Comparison of ENCODE assay signal across 29 mouse cellular contexts in genomic region chr16:93678206-93678605, GRCm38 (mm10). TPM values are rescaled to one million over a fixed set of nuclear protein-coding genes. Genes with fewer than 3 reads are reported as not detected.
DNase-seq lines count a peak whose midpoint lies in the region; ATAC-seq and TF ChIP-seq lines count a peak whose summit lies in the region.
"Had no signal": no experiment of that assay in that cellular context is flagged by ENCODE, and none has a peak within 500 bp of the region (broad histone marks: within the 10 kb centered on the region; RNA-seq: fewer than 3 reads in every experiment).

No protein-coding gene starts in this region.

- 83% methylated on average over 4 of the region's 4 CpGs for WGBS in lung, postnatal 0 days
- WGBS in midbrain, postnatal 0 days, result 90% methylated on average over 4 of the region's 4 CpGs

- H3K4me2 ChIP-seq in lung, postnatal 0 days (replicated peaks; ENCODE audit: low read depth, low read length), result no peak overlapping the region
- no peak overlapping the region for H3K4me2 ChIP-seq in midbrain, postnatal 0 days (ENCODE audit: low read depth, low read length, poor library complexity, severe bottlenecking)
- H3K4me2 ChIP-seq: embryonic facial prominence, embryonic 15.5 days; forebrain, embryonic 15.5 days; heart, embryonic 11.5 days; heart, embryonic 15.5 days; hindbrain, embryonic 13.5 days had no signal

- H3K27ac ChIP-seq in gastrocnemius, adult 2 months, result no peak overlapping the region
- no peak overlapping the region for H3K27ac ChIP-seq in layer of hippocampus, adult 2 months
- no peak overlapping the region for H3K27ac ChIP-seq in lung, postnatal 0 days (ENCODE audit: low read length)
- no peak overlapping the region for H3K27ac ChIP-seq in midbrain, postnatal 0 days (ENCODE audit: low read depth, low read length)
- H3K27ac ChIP-seq: embryonic facial prominence, embryonic 15.5 days; forebrain, embryonic 15.5 days; heart, adult 2 months; heart, embryonic 15.5 days; hindbrain, embryonic 13.5 days had no signal

- ATAC-seq in lung, postnatal 0 days, result no peak
- no peak for ATAC-seq in midbrain, postnatal 0 days (ENCODE audit: low FRiP score)
- ATAC-seq: CD4-positive, CD25-positive, alpha-beta regulatory T cell, adult 4 months; forebrain, embryonic 15.5 days had no signal

- no peak for TF ChIP-seq EP300 in lung, postnatal 0 days (IDR thresholded peaks at IDR 0.05)

- H3K27me3 ChIP-seq in lung, postnatal 0 days (replicated peaks; ENCODE audit: insufficient read depth, low read length), result no peaks in the 10 kb centered on the region
- H3K27me3 ChIP-seq in midbrain, postnatal 0 days (ENCODE audit: insufficient read depth, low read length), result peaks cover 23% of the 10 kb centered on the region

- H3K9ac ChIP-seq in lung, postnatal 0 days (replicated peaks; ENCODE audit: low read depth), result no peak overlapping the region
- no peak overlapping the region for H3K9ac ChIP-seq in midbrain, postnatal 0 days (replicated peaks; ENCODE audit: low read length, poor library complexity, severe bottlenecking)
- H3K9ac ChIP-seq: embryonic facial prominence, embryonic 15.5 days; forebrain, embryonic 15.5 days; heart, embryonic 15.5 days; hindbrain, embryonic 13.5 days had no signal

- intact Hi-C loops in gastrocnemius, adult 2 months (cut with DNase I), result no loop called here

- H3K4me3 ChIP-seq in gastrocnemius, adult 2 months, result no peak overlapping the region
- H3K4me3 ChIP-seq in layer of hippocampus, adult 2 months, result no peak overlapping the region
- no peak overlapping the region for H3K4me3 ChIP-seq in lung, postnatal 0 days (ENCODE audit: low read depth, low read length)
- no peak overlapping the region for H3K4me3 ChIP-seq in midbrain, postnatal 0 days (ENCODE audit: low read depth, low read length)
- H3K4me3 ChIP-seq: embryonic facial prominence, embryonic 15.5 days; erythroblast, embryonic 14.5 days; forebrain, embryonic 15.5 days; heart, adult 2 months; heart, embryonic 15.5 days; hindbrain, embryonic 13.5 days had no signal

- no peak for DNase-seq in gastrocnemius, adult 2 months
- DNase-seq in gastrocnemius, postnatal 4 days (ENCODE audit: low spot score in 2 of 2), result no peak
- DNase-seq in layer of hippocampus, adult 2 months (ENCODE audit: low spot score in 2 of 2), result no peak
- no peak for DNase-seq in layer of hippocampus, adult 9-10 months (ENCODE audit: low spot score)
- no peak for DNase-seq in lung, postnatal 0 days (ENCODE audit: low spot score)
- DNase-seq in lung, postnatal 10 days, result no peak
- no peak for DNase-seq in spleen, adult 12 weeks (ENCODE audit: low spot score)
- DNase-seq in midbrain, postnatal 0 days (ENCODE audit: low spot score), result no peak
- DNase-seq: adrenal gland, postnatal 10 days; B cell, adult 2 months; cerebellum, adult 11 months; cerebellum, adult 8-10 months; cerebellum, postnatal 14 days; embryo, embryonic 11 days; gastrocnemius, postnatal 10 days; heart, adult 2 months; heart, postnatal 14 days had no signal

- H3K36me3 ChIP-seq in lung, postnatal 0 days (ENCODE audit: insufficient read depth, low read length), result no peaks in the 10 kb centered on the region
- H3K36me3 ChIP-seq in midbrain, postnatal 0 days (ENCODE audit: insufficient read depth, low read length), result no peaks in the 10 kb centered on the region
- H3K36me3 ChIP-seq: embryonic facial prominence, embryonic 15.5 days; forebrain, embryonic 15.5 days; heart, embryonic 15.5 days; hindbrain, embryonic 13.5 days had no signal

- TF ChIP-seq CTCF in gastrocnemius, adult 2 months (IDR thresholded peaks at IDR 0.05), result 0 out of 2 replicates have a peak, but pooled peaks have one; percentile 13
- TF ChIP-seq CTCF in layer of hippocampus, adult 2 months (conservative IDR thresholded peaks at IDR 0.05), result peak; percentile 47
- peak; percentile 49 for TF ChIP-seq CTCF in lung, postnatal 0 days (IDR thresholded peaks at IDR 0.05)
- no peak for TF ChIP-seq CTCF in midbrain, postnatal 0 days (IDR thresholded peaks at IDR 0.05)

- H3K9me3 ChIP-seq in lung, postnatal 0 days (ENCODE audit: low read length), result no peaks in the 10 kb centered on the region
- no peaks in the 10 kb centered on the region for H3K9me3 ChIP-seq in midbrain, postnatal 0 days (ENCODE audit: low read length)
- H3K9me3 ChIP-seq: embryonic facial prominence, embryonic 15.5 days; forebrain, embryonic 15.5 days; heart, embryonic 15.5 days had no signal

- H3K4me1 ChIP-seq in lung, postnatal 0 days (ENCODE audit: insufficient read depth, low read depth, low read length), result peaks cover 4% of the 10 kb centered on the region; the same call in 1 of the 2 replicates
- H3K4me1 ChIP-seq in midbrain, postnatal 0 days (ENCODE audit: insufficient read depth, low read length), result 0 out of 2 replicates have a peak, but pooled peaks cover 5% of the 10 kb centered on the region

RNA-seq across cellular contexts. Expression of gene Cbr3, which starts 4.8 kb away (rescaled TPM):
- 1 to 10 TPM; 1.8 to 2.3 TPM for total RNA-seq in gastrocnemius, adult 2 months (2021)
- 1 to 10 TPM; 6.8 to 7.9 TPM for total RNA-seq in gastrocnemius, postnatal 4 days (2021)
- 10 to 100 TPM; 16.8 to 19.0 TPM for total RNA-seq in layer of hippocampus, adult 2 months (2021)
- 14.4 TPM in 2 replicates for polyA plus RNA-seq in lung, postnatal 0 days (2015; fragmentation: Nextera tagmentation; extraction: Ambion mirVana)
- total RNA-seq in midbrain, postnatal 0 days (2014; rRNA removed), result 4.0 and 7.4 TPM in 2 replicates
- 3.6 and 5.0 TPM in 2 replicates for polyA plus RNA-seq in midbrain, postnatal 0 days (2015; fragmentation: Nextera tagmentation; extraction: Ambion mirVana)
- total RNA-seq: common myeloid progenitor, adult 5-6 weeks; hematopoietic stem cell, adult 5-6 weeks had no signal
- polyA plus RNA-seq: CD4-positive, CD25-positive, alpha-beta regulatory T cell, adult 4 months; erythroblast, embryonic 14.5 days had no signal

RNA-seq across cellular contexts. Expression of gene Dop1b, which starts 33.5 kb away (rescaled TPM):
- total RNA-seq in gastrocnemius, adult 2 months (2021), result 10 to 100 TPM; 28.6 to 48.7 TPM
- total RNA-seq in gastrocnemius, postnatal 4 days (2021), result 10 to 100 TPM; 32.0 to 35.0 TPM
- total RNA-seq in layer of hippocampus, adult 2 months (2021), result 100 to 1,000 TPM in 1 of 2 experiments, 10 to 100 TPM in 1; 98.8 to 108 TPM
- polyA plus RNA-seq in lung, postnatal 0 days (2015; fragmentation: Nextera tagmentation; extraction: Ambion mirVana), result 14.8 and 19.8 TPM in 2 replicates
- total RNA-seq in midbrain, postnatal 0 days (2014; rRNA removed), result 67.6 and 102 TPM in 2 replicates
- polyA plus RNA-seq in midbrain, postnatal 0 days (2015; fragmentation: Nextera tagmentation; extraction: Ambion mirVana), result 26.1 and 27.8 TPM in 2 replicates

RNA-seq across cellular contexts. Expression of gene Gm5678, which starts 50.3 kb away (rescaled TPM):
- 1 to 10 TPM; 1.3 to 1.5 TPM for total RNA-seq in gastrocnemius, adult 2 months (2021)
- 1 to 10 TPM; 1.3 to 2.0 TPM for total RNA-seq in gastrocnemius, postnatal 4 days (2021)
- total RNA-seq in layer of hippocampus, adult 2 months (2021), result 1 to 10 TPM; 2.3 to 4.6 TPM
- polyA plus RNA-seq in lung, postnatal 0 days (2015; fragmentation: Nextera tagmentation; extraction: Ambion mirVana), result not detected in 2 replicates
- total RNA-seq in midbrain, postnatal 0 days (2014; rRNA removed), result not detected in 2 replicates
- not detected in 2 replicates for polyA plus RNA-seq in midbrain, postnatal 0 days (2015; fragmentation: Nextera tagmentation; extraction: Ambion mirVana)
- total RNA-seq: common myeloid progenitor, adult 5-6 weeks; hematopoietic stem cell, adult 5-6 weeks had no signal
- polyA plus RNA-seq: CD4-positive, CD25-positive, alpha-beta regulatory T cell, adult 4 months; embryonic facial prominence, embryonic 11.5 days; embryonic facial prominence, embryonic 15.5 days; erythroblast, embryonic 14.5 days; forebrain, embryonic 11.5 days; forebrain, embryonic 15.5 days; gonadal fat pad, adult 2 months; heart, adult 2 months; heart, embryonic 11.5 days; heart, embryonic 15.5 days; hindbrain, embryonic 13.5 days had no signal
